Mouse (Mus musculus) spleen, postnatal 10 days (tissue): Measurements from ENCODE around the gene Zfp599.

Experiments
- DNase-seq, 2 experiments: peaks; one replicate each; pipeline ENCODE4 v3.0.0; 2021 to 2022; ENCODE audit warnings: low spot score in 2 of 2

Zfp599 gene

DNA sequence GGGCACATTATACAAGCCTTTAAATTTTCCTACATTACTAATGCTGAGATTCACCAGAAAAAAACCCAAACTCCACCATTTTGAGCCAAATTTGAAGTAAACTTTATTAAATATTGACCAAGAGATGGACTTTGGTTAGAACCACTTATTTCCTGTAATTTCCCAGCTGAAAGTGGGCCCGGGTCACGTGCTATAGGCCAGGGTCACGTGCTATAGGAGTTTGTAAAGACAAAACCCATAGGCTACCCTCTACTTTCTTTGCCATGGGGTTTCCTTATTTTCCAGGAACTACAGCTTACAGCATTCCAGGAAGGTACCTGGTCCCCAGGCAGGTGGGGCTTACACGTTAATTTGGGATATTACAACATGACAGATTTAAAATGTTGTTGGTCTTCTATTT lies 35.6 kb downstream of the Zfp599 start:
- no peak for DNase-seq

DNA sequence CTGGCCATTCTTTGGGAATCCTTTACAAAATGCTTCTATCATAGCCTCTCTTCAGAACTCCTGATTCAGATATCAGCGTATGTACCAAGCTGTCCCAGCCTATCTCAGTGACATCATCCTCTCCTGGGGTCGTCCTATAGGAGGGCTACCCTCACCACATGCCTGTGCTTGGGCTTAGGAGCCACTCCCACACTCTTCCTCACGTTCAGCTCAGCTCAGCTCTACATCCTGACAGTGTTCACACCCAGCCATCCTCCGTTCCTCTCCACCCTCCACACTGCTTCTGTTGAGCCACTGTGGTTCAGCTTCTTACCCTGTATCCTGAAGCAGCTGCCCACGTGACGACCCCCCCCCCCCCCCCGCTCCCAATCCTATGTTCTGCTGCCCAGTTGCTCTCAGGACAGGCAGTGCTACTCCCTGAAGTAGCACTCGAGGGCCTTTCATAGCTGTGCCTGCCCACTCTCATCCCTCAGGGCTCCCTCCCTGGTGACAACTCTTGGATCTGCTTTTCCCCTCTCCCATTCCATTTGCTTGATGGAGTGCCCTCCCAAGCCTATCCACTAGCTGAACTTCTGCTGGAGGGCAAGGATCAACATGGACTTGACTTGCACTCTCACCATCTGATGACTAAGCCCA lies 41.7 kb downstream of the Zfp599 start:
- DNase-seq: no peak

DNA sequence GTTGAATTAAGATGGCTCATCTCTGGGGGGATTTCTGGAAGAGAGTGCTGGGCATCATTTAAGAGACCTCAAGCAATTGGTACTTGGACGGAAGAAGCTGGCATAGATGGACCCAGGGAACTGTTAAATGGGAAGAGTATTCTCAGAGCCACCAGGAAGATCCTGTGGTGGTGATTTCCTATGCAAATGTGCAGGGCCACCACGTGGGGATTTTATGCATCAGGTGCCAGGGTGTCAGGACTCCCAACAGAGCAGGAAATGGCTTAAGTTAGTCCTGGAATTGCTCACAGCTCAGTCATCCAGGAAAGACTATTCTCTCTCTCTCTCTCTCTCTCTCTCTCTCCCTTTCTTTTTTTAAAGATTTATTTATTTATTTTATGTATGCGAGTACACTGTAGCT lies 43.0 kb downstream of the Zfp599 start:
- no peak for DNase-seq

DNA sequence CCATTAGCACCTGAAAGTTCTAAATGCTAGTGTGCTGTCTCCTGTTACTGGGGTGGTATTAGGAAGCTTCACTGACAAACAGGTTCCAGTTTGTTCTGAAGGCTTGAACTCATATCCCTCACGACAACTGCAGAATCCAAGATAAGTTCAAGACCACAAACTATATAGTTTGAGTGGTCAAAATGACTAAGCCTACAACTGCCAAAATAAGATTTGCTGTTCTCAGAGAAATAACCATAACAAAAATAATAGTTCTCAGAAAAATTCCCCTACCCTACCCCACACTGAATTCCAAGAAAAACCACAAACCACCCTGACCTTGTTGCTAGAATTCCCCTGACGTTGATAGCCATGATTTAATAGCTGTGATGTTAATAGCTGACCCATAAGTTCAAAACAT lies 45.1 kb downstream of the Zfp599 start:
- DNase-seq: no peak

DNA sequence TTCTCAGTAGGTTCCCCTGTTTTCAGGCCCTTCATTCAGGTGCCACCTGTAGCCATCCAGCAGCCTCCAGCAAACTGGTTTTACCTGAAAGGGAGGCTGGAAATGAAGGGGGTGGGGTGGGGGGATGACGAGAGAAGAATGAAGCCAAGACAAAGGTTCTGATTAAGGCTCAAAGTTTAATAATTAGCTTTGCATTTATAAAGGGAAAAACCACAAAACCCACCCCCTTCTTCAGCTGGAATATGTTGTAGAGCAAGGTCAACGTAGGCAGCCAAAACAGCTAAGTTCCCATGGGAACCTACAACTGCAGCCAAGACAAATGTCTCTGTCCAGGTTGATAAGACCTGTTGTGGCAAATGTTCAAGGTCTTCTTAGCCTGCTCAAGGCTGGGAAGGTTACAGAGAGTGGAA lies 45.9 kb downstream of the Zfp599 start:
- DNase-seq: no peak
